Mouse (Mus musculus): Measurements from ENCODE around the gene Olfr455. TPM values are rescaled to one million over a fixed set of nuclear protein-coding genes. Genes with fewer than 3 reads are reported as not detected.

Olfr455 gene
- not detected in 2 replicates for total RNA-seq (2017)

- no peak for ATAC-seq (replicated peaks in 1 of 2; ENCODE audit: insufficient read depth in 1 of 2, low FRiP score in 2 of 2, low TSS enrichment in 1 of 2, low read depth in 1 of 2, poor library complexity in 2 of 2, severe bottlenecking in 2 of 2)
These were observed at the start of gene Olfr455 for GRCm38 (mm10) chr6:42547461-42547860. Gene Olfr455 (minus strand): TSS chr6:42547587.

GRCm38 (mm10) chr6:42593138-42593882 lies 45.9 kb upstream of the Olfr455 start:
- ATAC-seq (replicated peaks in 1 of 2; ENCODE audit: insufficient read depth in 1 of 2, low FRiP score in 2 of 2, low TSS enrichment in 1 of 2, low read depth in 1 of 2, poor library complexity in 2 of 2, severe bottlenecking in 2 of 2), result no peak

- no peak for ATAC-seq (replicated peaks in 1 of 2; ENCODE audit: insufficient read depth in 1 of 2, low FRiP score in 2 of 2, low TSS enrichment in 1 of 2, low read depth in 1 of 2, poor library complexity in 2 of 2, severe bottlenecking in 2 of 2)
These were observed 39.2 kb upstream of the Olfr455 start for GRCm38 (mm10) chr6:42586569-42586968.

DNA sequence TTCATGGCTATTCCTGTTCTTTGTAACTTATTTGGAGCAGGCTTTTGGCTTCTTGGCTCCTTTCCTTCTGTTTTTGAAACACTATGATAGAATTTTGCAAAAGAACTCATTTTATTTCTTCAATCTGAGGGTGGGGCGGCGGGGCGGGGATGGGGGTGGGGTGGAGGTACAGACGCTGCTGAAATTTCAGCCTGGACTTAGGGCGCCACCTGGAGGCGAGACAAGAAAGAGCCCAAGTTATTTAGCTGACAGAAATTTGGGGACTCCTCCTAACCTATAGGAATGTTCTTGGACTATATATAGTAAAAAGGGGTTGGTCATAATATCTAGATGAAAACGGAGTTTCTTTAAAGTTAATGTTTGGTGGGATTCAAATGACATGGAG lies 36.1 kb upstream of the Olfr455 start:
- ATAC-seq (replicated peaks in 1 of 2; ENCODE audit: insufficient read depth in 1 of 2, low FRiP score in 2 of 2, low TSS enrichment in 1 of 2, low read depth in 1 of 2, poor library complexity in 2 of 2, severe bottlenecking in 2 of 2), result peak; percentile 49 to 51; a peak in 1 of 4 replicates

DNA sequence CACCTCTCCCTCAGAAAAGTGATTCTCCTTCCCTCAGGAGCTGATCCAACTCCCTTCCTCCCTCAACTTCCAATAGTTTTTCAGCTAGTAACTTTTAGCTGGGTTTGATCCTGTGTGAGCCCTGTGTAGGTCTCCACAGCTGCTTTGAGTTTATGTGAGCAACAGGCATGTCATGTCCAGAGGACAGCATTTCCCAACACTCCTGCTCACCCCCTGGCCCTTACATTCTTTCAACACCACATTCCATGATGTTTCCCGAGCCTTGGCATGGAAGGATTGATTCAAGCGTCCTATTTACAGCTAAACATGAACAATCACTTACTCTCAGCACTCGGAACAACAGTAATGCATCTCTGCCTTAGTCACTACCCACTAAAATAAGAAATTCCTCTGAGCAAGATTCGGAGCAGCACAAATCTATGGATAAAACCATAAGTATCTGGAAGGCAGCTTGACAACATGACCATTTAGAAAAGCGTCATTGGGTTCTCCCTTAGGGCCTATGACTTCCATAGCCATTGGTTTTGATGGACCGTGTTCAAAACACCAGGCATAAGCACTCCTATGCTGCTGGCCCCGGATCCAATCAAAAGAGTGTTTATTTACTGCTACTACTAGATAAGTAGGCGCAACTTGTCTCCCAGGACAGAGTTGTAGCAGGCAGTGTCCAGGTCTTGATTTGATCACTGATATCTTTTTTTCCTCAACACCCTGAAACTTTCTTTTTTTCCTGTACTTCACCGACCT lies 35.5 kb upstream of the Olfr455 start:
- no peak for ATAC-seq (replicated peaks in 1 of 2; ENCODE audit: insufficient read depth in 1 of 2, low FRiP score in 2 of 2, low TSS enrichment in 1 of 2, low read depth in 1 of 2, poor library complexity in 2 of 2, severe bottlenecking in 2 of 2)

- ATAC-seq (replicated peaks in 1 of 2; ENCODE audit: insufficient read depth in 1 of 2, low FRiP score in 2 of 2, low TSS enrichment in 1 of 2, low read depth in 1 of 2, poor library complexity in 2 of 2, severe bottlenecking in 2 of 2), result no peak
These were observed 31.3 kb upstream of the Olfr455 start for GRCm38 (mm10) chr6:42578678-42579077.

DNA sequence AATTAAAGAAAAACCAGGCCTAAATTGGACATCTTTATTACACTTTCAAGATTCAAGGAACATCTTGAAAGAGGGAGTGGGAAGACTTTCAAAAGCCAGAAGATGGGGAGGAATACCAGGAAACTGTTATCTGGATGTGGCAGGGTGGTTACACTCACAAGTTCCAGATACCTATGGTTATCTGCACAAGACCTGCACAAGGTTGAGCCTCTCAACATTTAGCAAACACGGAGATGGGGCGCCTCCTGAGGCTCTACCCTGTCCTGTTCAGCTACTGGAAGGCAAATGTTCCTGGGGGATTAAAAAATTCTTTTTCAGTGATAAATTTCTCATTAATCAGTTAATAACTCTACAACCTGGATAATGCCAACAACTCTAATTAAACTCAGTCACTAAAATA lies 30.0 kb upstream of the Olfr455 start:
- no peak for ATAC-seq (replicated peaks in 1 of 2; ENCODE audit: insufficient read depth in 1 of 2, low FRiP score in 2 of 2, low TSS enrichment in 1 of 2, low read depth in 1 of 2, poor library complexity in 2 of 2, severe bottlenecking in 2 of 2)

DNA sequence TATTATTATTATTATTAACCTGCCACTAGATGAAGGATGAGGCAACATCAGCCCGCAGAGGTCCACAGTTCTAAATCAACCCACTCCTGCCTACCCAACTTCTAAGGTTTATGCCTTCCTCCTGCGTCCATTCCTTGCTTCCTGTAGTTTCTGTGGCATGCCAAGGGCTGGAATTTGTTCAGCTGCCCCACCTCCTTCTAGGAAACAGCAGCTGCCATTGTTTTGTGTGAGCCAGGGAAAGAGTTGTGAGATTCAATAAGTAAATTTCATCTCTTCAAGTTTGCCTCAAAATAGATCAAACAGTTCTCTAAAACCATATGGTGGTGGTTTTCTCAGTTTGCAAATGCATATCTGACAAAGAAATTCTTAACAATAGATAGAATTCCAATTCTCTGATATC lies 20.8 kb upstream of the Olfr455 start:
- ATAC-seq (replicated peaks in 1 of 2; ENCODE audit: insufficient read depth in 1 of 2, low FRiP score in 2 of 2, low TSS enrichment in 1 of 2, low read depth in 1 of 2, poor library complexity in 2 of 2, severe bottlenecking in 2 of 2), result no peak

DNA sequence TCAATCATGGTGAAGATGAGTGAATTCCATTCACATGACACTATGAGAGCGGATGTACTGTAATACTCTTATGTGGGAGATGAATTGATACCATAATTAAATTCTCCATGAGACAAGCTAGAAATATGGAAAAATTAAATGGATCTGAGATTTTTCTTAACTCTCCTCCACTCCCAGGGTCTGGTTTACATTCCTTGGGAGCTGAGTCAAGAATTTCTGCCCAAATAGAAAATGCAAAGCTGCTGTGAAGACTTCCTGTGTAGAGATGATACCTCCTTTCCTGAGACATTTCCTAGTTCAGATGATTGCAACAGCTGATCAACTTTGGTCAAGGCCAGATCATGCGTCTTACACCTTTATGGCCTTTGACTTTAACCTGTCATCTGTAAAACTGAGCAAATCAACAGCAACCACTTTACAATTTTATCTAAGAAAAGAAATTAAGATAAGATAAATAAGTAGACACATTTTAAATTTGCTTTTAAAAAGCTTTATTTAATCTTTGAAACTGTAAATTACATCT lies 18.8 kb upstream of the Olfr455 start:
- no peak for ATAC-seq (replicated peaks in 1 of 2; ENCODE audit: insufficient read depth in 1 of 2, low FRiP score in 2 of 2, low TSS enrichment in 1 of 2, low read depth in 1 of 2, poor library complexity in 2 of 2, severe bottlenecking in 2 of 2)

DNA sequence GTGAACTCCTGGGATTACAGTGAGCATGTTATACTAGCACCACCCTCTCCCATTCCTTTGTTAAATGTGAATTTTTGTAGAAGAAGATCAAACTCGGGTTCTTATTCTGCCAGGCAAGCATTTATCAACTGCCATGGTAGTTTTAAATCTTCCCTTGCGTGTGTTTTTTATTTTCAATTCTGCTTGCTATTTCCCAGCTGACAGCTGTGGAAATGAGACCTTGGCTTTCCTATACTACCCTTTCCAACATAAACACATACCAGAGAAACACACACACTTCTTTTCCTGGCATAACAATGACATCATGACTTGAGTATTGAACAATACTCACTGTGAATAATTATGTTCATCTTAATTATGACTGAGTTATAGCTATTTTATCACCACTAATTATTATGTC lies 14.9 kb upstream of the Olfr455 start:
- no peak for ATAC-seq (replicated peaks in 1 of 2; ENCODE audit: insufficient read depth in 1 of 2, low FRiP score in 2 of 2, low TSS enrichment in 1 of 2, low read depth in 1 of 2, poor library complexity in 2 of 2, severe bottlenecking in 2 of 2)

DNA sequence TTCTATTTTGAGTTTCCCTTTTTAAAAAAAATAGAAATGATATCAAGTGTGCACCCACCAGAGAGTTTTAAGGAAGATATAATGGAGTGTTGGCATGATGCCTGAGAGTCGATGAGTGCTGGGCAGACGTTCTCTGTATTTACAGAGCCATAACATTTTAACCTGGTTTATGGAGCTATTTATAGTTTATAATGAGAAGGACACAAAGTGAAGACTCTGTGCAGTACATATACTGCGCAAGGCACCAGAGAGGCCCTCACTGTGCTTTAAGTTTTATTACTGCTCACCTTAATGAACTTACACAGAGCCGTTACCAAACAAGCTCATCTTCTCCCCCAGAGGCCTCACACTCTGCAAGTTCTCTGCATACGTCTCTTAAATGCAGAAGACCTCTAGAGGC lies 13.5 kb upstream of the Olfr455 start:
- ATAC-seq (replicated peaks in 1 of 2; ENCODE audit: insufficient read depth in 1 of 2, low FRiP score in 2 of 2, low TSS enrichment in 1 of 2, low read depth in 1 of 2, poor library complexity in 2 of 2, severe bottlenecking in 2 of 2), result no peak

DNA sequence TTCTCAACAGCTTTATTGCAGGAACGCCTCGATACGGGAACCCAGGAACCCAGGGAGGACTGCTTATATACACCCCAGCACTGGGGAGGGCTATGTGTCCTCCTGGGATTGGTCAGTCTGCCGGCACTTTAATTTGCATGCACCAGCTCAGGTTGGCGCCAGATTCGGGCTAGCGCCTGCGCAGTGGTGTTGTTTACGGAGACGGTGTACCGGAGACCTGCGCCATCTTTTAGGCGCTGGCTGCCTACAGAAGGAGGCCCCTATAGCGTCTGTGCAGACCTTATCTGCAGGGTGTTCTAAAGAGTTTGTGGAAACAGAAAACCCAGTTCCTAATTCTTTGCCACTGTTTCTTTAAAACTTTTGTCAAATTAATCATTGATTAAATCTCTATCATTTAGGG lies 11.3 kb upstream of the Olfr455 start:
- ATAC-seq (replicated peaks in 1 of 2; ENCODE audit: insufficient read depth in 1 of 2, low FRiP score in 2 of 2, low TSS enrichment in 1 of 2, low read depth in 1 of 2, poor library complexity in 2 of 2, severe bottlenecking in 2 of 2), result no peak

GRCm38 (mm10) chr6:42546180-42546579 lies 1.2 kb downstream of the Olfr455 start:
- no peak for ATAC-seq (replicated peaks in 1 of 2; ENCODE audit: insufficient read depth in 1 of 2, low FRiP score in 2 of 2, low TSS enrichment in 1 of 2, low read depth in 1 of 2, poor library complexity in 2 of 2, severe bottlenecking in 2 of 2)

- ATAC-seq (replicated peaks in 1 of 2; ENCODE audit: insufficient read depth in 1 of 2, low FRiP score in 2 of 2, low TSS enrichment in 1 of 2, low read depth in 1 of 2, poor library complexity in 2 of 2, severe bottlenecking in 2 of 2), result no peak
These were observed 1.9 kb downstream of the Olfr455 start for GRCm38 (mm10) chr6:42545451-42545885.

DNA sequence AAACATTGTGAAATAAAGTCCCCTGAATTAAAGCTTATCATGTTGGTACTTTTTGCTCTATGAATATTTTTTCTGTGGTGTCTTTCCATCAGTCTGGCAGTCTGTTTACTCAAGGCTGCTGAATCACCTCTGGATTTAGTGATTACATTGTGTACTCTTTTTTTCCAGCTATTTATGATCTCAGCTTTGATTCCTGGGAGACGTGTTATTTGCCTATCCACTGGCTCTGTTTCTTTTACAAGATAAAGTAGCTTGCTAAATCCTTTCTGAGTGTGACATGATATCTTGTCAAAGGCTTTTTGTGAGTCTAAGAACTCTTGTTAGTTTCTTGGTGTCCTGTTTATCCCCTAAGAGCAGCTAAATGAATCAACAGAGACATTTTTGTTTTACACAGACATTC lies 2.5 kb downstream of the Olfr455 start:
- no peak for ATAC-seq (replicated peaks in 1 of 2; ENCODE audit: insufficient read depth in 1 of 2, low FRiP score in 2 of 2, low TSS enrichment in 1 of 2, low read depth in 1 of 2, poor library complexity in 2 of 2, severe bottlenecking in 2 of 2)

GRCm38 (mm10) chr6:42542036-42543031 lies 5.1 kb downstream of the Olfr455 start:
- ATAC-seq (replicated peaks in 1 of 2; ENCODE audit: insufficient read depth in 1 of 2, low FRiP score in 2 of 2, low TSS enrichment in 1 of 2, low read depth in 1 of 2, poor library complexity in 2 of 2, severe bottlenecking in 2 of 2), result no peak

DNA sequence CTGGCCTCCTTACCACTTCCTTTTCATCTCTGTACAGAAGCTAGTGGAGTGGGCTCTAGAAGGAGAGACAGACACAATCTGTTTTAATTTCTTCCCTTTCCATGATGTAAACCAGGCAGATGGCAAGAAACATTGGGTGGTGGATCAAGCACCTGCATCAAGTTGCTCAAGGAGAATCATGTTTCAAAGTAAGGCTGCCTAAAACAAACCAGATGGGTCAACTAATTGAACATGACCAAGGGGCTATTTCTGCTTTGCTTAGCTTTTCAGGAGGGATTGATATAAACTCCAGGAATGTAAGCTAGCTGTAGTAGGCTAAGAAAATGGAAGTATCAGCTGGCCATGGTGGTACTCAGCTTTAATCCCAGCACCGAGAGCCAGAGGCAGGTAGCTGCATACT lies 6.7 kb downstream of the Olfr455 start:
- no peak for ATAC-seq (replicated peaks in 1 of 2; ENCODE audit: insufficient read depth in 1 of 2, low FRiP score in 2 of 2, low TSS enrichment in 1 of 2, low read depth in 1 of 2, poor library complexity in 2 of 2, severe bottlenecking in 2 of 2)
